Mouse (Mus musculus) kidney, embryonic 16.5 days (tissue): ENCODE data around the gene Sult5a1. TPM values are rescaled to one million over a fixed set of nuclear protein-coding genes. Genes with fewer than 3 reads are reported as not detected.

Experiments
- ATAC-seq: fragments of 200-750 bp; cut with Nextera tagmentation; 2 replicates; pipeline ENCODE4 v1.8.0; 2017; ENCODE audit warnings: moderate TSS enrichment; ENCODE audit not compliant: low FRiP score, low TSS enrichment
- H3K27ac ChIP-seq: fragments of 300-500 bp; sonication (generic); 2 replicates; pipeline ENCODE4 v1.5.1; 2014; ENCODE audit warnings: low read length
- H3K27me3 ChIP-seq: fragments of 300-500 bp; sonication (generic); 2 replicates; pipeline ENCODE4 v1.6.1; 2014; ENCODE audit warnings: low read length, control low read depth, mixed read lengths; ENCODE audit not compliant: insufficient read depth
- H3K36me3 ChIP-seq: fragments of 300-500 bp; sonication (generic); 2 replicates; pipeline ENCODE4 v1.6.1; 2014; ENCODE audit warnings: low read length, control low read depth, mixed read lengths; ENCODE audit not compliant: insufficient read depth
- H3K4me1 ChIP-seq: fragments of 300-500 bp; sonication (generic); 2 replicates; pipeline ENCODE4 v1.6.1; 2014; ENCODE audit warnings: low read length, control low read depth, mixed read lengths; ENCODE audit not compliant: insufficient read depth
- H3K4me2 ChIP-seq: fragments of 300-500 bp; sonication (generic); replicated peaks from 2 replicates; pipeline ENCODE4 v1.6.1; 2014; ENCODE audit warnings: low read depth, low read length
- H3K4me3 ChIP-seq: fragments of 300-500 bp; sonication (generic); 2 replicates; pipeline ENCODE4 v1.5.1; 2014; ENCODE audit warnings: mild to moderate bottlenecking, low read length
- H3K9ac ChIP-seq: fragments of 300-500 bp; sonication (generic); replicated peaks from 2 replicates; pipeline ENCODE4 v1.6.1; 2014; ENCODE audit warnings: low read length
- H3K9me3 ChIP-seq: fragments of 300-500 bp; sonication (generic); 2 replicates; pipeline ENCODE4 v1.6.1; 2016; ENCODE audit warnings: low read length, control low read depth
- WGBS: fragments of 180-500 bp; shearing (Covaris S2); extraction: QIAGEN DNeasy Blood & Tissue Kit; methylation state at CpG from one replicate; pipeline ENCODE4 v1.1.7; 2014; 5-methylcytosine and 5-hydroxymethylcytosine counted together
- polyA plus RNA-seq: library from polyadenylated mRNA; unstranded; fragments of >200 nt; fragmentation: Nextera tagmentation; extraction: Ambion mirVana; gene quantifications from 2 replicates; pipeline ENCODE4 v1.2.1, GENCODE M21; 2015

Sult5a1 gene
- polyA plus RNA-seq, 1 experiment from 2014 or later = 12.6 TPM

DNA sequence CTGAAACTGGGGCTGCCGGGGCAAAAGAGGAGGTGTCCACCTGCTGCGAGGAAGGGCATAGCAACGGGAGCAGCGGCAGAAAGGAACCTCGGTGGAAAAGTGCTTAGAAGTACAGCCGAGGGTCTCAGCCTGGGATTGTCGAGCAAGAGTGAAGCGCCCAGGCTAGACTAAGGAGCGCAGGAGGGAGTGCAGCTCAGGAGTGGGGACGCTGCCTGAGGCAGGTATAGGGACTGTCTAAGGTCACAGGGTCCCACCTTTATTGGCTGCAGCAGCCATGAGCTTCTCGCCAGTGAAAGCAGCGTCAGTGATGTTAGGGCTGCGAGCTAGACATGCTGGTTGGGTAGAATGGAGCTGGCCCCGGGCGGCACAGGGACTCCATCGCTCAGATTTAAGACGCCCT lies 40.4 kb downstream of the Sult5a1 start:
- peaks cover 40% of the 10 kb centered on the region for H3K27me3 ChIP-seq
- peak overlapping the region; percentile 71 for H3K4me2 ChIP-seq
- no peaks in the 10 kb centered on the region for H3K36me3 ChIP-seq
- H3K9me3 ChIP-seq = no peaks in the 10 kb centered on the region
- no peak overlapping the region for H3K27ac ChIP-seq
- WGBS = 4% methylated on average over 17 of the region's 17 CpGs
- peak overlapping the region; percentile 48 for H3K9ac ChIP-seq
- peaks cover 17% of the 10 kb centered on the region for H3K4me1 ChIP-seq
- ATAC-seq = no peak
- peak overlapping the region; percentile 45 for H3K4me3 ChIP-seq

DNA sequence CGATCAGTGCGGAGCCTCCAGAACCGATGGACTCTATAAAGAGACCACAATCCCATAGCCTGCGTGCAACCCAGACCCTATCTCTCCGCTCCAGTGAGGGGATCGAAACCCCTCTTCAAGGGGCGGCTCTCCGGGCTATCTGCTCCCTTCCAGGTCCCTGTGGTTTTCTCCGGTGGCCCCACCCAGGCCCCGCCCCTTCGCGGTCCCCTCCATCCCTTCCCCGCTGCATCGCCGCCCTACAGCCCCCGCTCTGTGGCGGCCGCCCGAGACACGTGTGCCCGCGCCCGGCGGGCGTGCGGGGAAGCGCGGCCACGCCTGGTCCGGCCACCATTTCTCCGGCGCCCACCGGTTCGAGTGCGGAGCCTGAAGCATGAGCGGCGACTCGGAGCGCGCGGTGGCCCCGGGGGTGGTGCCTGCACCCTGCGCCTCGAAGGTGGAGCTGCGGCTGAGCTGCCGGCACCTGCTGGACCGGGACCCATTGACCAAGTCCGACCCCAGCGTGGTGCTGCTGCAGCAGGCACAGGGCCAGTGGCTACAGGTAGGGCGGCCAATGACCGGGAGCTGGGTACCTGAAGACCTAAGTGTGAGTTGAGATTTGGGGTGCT lies 40.9 kb downstream of the Sult5a1 start, which contains the start of gene Cpne7:
TSS of gene Cpne7 (plus strand) at position 248 of the 605 bp plus-strand sequence.
- peaks cover 17% of the 10 kb centered on the region for H3K4me1 ChIP-seq
- peaks cover 40% of the 10 kb centered on the region for H3K27me3 ChIP-seq
- H3K4me2 ChIP-seq = peak within 1 kb of the TSS; percentile 71
- ATAC-seq = peak; percentile 32; the same call in 1 of the 2 replicates
- H3K4me3 ChIP-seq = peak within 1 kb of the TSS; percentile 45
- no peak within 1 kb of the TSS for H3K27ac ChIP-seq
- WGBS = 1% methylated on average over 51 of the region's 51 CpGs
- H3K36me3 ChIP-seq = no peaks in the 10 kb centered on the region
- H3K9me3 ChIP-seq = no peaks in the 10 kb centered on the region
- H3K9ac ChIP-seq = peak within 1 kb of the TSS; percentile 48

DNA sequence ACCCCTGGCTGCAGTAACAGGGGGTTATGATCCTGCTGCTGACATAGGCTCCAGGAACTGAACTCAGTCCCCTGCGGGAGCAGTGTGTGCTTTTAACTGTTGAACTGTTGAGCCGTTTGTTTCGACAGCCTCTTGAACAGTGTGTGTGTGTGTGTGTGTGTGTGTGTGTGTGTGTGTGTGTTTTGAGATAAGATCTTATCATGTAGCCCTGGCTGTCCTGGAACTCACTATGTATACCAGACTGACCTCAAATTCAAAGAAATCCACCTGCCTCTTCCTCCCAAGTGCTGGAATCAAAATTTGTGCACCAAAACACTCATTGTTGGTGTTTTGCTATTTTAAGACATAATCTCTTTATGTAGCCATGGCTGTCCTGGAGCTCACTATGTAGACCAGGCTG lies 43.5 kb downstream of the Sult5a1 start:
- no peak overlapping the region for H3K4me3 ChIP-seq
- 38% methylated on average over 3 of the region's 3 CpGs for WGBS
- no peaks in the 10 kb centered on the region for H3K36me3 ChIP-seq
- peaks cover 17% of the 10 kb centered on the region for H3K4me1 ChIP-seq
- no peak for ATAC-seq
- H3K27ac ChIP-seq = no peak overlapping the region
- peaks cover 38% of the 10 kb centered on the region for H3K27me3 ChIP-seq
- no peak overlapping the region for H3K9ac ChIP-seq
- H3K9me3 ChIP-seq = no peaks in the 10 kb centered on the region
- no peak overlapping the region for H3K4me2 ChIP-seq

DNA sequence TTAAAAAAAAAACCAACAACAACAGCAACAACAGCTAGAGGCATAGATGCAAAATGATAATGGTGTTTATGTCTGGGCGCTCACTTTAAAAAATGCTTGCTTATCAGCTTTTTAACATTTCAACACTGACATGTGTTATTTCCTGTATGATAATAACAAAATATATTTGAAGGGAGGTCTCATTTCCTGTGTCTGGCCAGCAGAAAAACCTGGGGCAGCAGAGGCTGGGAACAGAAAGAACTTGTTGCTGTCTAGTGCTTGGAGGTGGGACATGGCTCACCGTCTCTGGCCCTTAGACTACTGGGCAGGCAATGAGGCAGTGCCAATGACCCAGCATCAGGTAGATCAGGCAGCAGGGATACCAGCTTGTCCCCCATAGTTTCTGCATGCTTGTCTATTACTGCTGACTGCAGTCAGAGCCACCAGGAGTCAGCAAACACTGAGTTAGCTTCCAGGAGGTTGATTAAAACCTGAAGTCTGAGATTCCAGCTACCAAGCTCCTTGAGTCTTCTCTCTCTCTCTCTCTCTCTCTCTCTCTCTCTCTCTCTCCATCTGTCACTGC lies 44.1 kb downstream of the Sult5a1 start:
- Histone ChIP-seq H3K4me1 (peaks cover 17% of the 10 kb centered on the region), H3K27ac (0 out of 2 replicates have a peak overlapping the region, but pooled peaks have one; percentile 21), H3K9me3 (no peaks in the 10 kb centered on the region), H3K27me3 (peaks cover 34% of the 10 kb centered on the region), H3K4me3 (no peak overlapping the region), H3K4me2 (no peak overlapping the region), H3K9ac (no peak overlapping the region), H3K36me3 (no peaks in the 10 kb centered on the region)
- ATAC-seq = no peak
- 41% methylated on average over 2 of the region's 2 CpGs for WGBS

DNA sequence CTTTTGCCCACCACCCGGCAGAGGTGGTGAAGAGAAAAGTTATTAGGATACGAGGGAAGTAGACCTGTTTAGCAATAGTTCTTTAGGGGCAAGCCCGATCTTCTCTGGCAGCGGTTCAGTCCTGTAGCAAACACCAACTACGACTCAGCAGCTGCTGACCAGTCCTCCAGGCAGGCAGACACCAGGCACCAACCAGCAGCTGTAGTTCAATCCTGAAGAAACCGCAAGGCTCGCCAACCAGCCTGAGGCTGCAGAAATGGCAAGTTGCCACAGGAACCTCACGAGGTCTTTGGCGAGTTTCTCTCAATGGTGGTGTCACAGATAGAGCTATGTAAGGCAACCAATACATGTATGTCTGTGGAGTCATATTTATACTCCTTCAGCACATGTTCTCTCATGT lies 45.2 kb downstream of the Sult5a1 start:
- no peaks in the 10 kb centered on the region for H3K9me3 ChIP-seq
- 82% methylated on average over 9 of the region's 9 CpGs for WGBS

DNA sequence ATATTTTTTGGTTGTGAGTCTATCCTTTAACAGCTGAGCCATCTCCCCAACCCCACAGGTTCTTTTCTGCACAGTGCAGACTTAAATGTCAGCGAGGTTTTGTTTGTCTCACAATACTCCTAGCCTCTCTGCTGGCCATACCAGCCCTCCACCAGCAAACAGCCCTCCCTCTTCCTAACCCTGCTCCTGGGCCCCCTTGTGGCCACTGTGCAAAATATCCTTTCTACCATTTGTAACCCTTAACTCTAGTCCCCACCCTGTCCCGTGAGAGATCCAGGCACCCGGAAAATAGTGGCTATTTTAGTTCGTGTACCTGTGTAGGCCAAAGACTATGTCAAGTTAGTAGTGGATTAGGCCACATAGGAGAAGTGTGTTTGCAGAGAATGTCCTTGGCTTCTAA lies 47.5 kb downstream of the Sult5a1 start:
- no peak overlapping the region for H3K27ac ChIP-seq
- H3K9ac ChIP-seq = no peak overlapping the region
- H3K4me1 ChIP-seq = no peaks in the 10 kb centered on the region
- ATAC-seq = peak; percentile 55; the same call in 1 of the 2 replicates
- no peak overlapping the region for H3K4me3 ChIP-seq
- H3K36me3 ChIP-seq = peaks cover 2% of the 10 kb centered on the region
- 14% methylated on average over 4 of the region's 4 CpGs for WGBS
- peaks cover 1% of the 10 kb centered on the region for H3K27me3 ChIP-seq
- no peaks in the 10 kb centered on the region for H3K9me3 ChIP-seq
- H3K4me2 ChIP-seq = no peak overlapping the region

More for the DNA sequence above, 45.2 kb downstream of the Sult5a1 start:
- Histone ChIP-seq H3K36me3 (no peaks in the 10 kb centered on the region), H3K27me3 (peaks cover 24% of the 10 kb centered on the region), H3K4me3 (no peak overlapping the region), H3K4me1 (peaks cover 16% of the 10 kb centered on the region), H3K4me2 (no peak overlapping the region), H3K9ac (no peak overlapping the region), H3K27ac (no peak overlapping the region)
- ATAC-seq = no peak

DNA sequence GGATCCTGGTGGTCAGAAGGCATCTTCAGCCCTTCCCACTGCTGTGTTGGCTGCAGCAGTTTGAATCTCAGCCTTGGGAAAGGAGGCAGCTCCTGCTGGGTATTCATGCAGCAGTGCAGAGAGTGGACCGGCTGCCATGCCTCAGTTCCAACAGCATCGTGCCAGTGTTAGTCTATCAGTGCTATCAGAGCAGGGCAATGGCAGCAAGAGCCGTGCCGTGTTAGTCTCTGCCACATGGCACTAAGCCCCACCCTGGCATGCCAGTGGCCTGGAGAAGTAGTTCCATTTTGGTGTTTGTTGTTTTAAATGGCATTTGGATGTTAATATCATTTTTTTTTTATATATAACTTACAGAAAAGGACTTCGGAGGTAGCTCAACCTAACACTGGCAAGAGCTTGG lies 49.2 kb downstream of the Sult5a1 start:
- H3K4me1 ChIP-seq = peaks cover 5% of the 10 kb centered on the region
- no peak overlapping the region for H3K4me2 ChIP-seq
- no peak overlapping the region for H3K9ac ChIP-seq
- H3K27ac ChIP-seq = no peak overlapping the region
- H3K27me3 ChIP-seq = no peaks in the 10 kb centered on the region
- H3K4me3 ChIP-seq = no peak overlapping the region
- H3K36me3 ChIP-seq = peaks cover 19% of the 10 kb centered on the region
- H3K9me3 ChIP-seq = no peaks in the 10 kb centered on the region
- no peak for ATAC-seq
- 92% methylated on average over 5 of the region's 5 CpGs for WGBS

DNA sequence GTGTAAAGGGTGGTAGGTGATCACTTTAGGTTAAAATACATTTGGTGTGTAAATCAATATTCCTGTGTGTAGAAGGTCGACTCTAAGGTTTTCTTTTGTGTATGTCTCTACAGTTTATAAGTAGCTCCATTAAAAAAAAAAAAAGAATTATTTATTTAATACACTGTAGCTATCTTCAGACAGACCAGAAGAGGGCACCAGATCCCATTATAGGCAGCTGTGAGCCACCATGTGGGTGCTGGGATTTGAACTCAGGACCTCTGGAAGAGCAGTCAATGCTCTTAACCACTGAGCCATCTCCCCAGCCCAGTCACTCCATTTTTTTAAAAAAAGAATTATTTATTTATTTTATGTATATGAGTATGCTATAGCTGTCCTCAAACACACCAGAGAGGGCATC lies 50.1 kb downstream of the Sult5a1 start:
- Histone ChIP-seq H3K27me3 (no peaks in the 10 kb centered on the region), H3K4me2 (no peak overlapping the region), H3K9ac (no peak overlapping the region), H3K9me3 (no peaks in the 10 kb centered on the region), H3K4me1 (peaks cover 12% of the 10 kb centered on the region), H3K36me3 (peaks cover 28% of the 10 kb centered on the region), H3K4me3 (no peak overlapping the region), H3K27ac (no peak overlapping the region)
- WGBS = 68% methylated on average over 1 of the region's 1 CpGs
- no peak for ATAC-seq

DNA sequence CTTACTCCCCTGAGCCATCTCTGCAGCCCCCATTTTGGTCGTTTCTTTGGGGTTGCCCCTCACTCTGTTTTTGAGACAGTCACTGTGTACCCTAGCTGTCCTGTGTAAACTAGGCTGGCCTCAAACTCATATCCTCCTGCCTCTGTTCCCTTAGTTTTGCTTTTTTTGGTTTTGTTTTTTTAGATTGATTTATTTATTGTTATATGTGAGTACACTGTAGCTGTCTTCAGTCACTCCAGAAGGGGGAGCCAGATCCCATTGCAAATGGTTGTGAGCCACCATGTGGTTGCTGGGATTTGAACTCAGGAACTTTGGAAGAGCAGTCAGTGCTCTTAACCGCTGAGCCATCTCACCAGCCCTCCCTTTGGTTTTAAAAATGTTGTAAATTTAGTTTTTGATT lies 51.6 kb downstream of the Sult5a1 start:
- H3K4me2 ChIP-seq = no peak overlapping the region
- H3K4me3 ChIP-seq = no peak overlapping the region
- peaks cover 16% of the 10 kb centered on the region for H3K4me1 ChIP-seq
- no peak overlapping the region for H3K27ac ChIP-seq
- 57% methylated on average over 2 of the region's 2 CpGs for WGBS
- peaks cover 28% of the 10 kb centered on the region for H3K36me3 ChIP-seq
- no peaks in the 10 kb centered on the region for H3K27me3 ChIP-seq
- no peak for ATAC-seq
- H3K9me3 ChIP-seq = no peaks in the 10 kb centered on the region
- H3K9ac ChIP-seq = no peak overlapping the region

DNA sequence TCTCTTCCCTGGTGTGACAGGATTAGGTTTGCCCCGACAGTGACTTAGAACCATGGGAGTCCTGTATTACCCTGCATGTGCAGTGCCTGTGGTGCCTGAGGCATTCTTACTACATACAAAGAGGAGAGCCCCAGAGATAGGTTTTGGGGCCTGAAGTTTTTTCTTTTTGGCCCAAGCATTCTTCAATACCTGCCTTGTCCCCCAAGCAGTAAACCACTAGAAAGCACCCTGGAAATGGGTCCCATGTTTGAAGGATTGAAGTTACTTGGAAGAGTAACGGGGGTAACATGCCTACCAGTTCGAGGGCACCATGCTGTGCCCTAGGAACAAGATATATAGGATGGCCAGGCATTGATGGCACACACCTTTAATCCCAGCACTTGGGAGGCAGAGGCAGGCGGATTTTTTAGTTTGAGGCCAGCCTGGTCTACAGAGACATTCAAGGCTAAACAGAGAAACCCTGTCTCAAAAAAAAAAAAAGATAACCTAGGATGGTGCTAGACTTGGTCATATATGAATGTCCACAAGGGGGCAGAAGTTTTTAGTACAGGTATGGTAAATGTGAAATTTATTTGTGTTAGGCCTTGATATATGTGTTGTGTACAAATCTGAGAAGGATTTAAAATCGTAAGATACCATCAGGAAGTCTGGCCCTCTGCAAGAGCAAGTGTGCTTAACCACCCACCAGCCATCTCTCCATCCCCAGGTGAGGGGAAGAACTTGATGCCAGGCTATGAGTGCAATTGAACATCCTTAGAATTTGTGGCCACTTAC lies 52.4 kb downstream of the Sult5a1 start:
- Histone ChIP-seq H3K4me3 (no peak overlapping the region), H3K27me3 (no peaks in the 10 kb centered on the region), H3K36me3 (peaks cover 28% of the 10 kb centered on the region), H3K4me2 (no peak overlapping the region), H3K4me1 (peaks cover 17% of the 10 kb centered on the region), H3K9ac (no peak overlapping the region), H3K9me3 (no peaks in the 10 kb centered on the region), H3K27ac (no peak overlapping the region)
- no peak for ATAC-seq
- 68% methylated on average over 5 of the region's 5 CpGs for WGBS
